Mouse (Mus musculus) limb, embryonic 13.5 days (tissue): ENCODE data around the gene Gm6803. TPM values are rescaled to one million over a fixed set of nuclear protein-coding genes. Genes with fewer than 3 reads are reported as not detected.
"Not testable (repeated sequence)": the region's sequence is repeated elsewhere in the genome, so short reads cannot be mapped to it uniquely, and the experiment has no call there.

ENCODE experiments used
- ATAC-seq: fragments of 200-750 bp; cut with Nextera tagmentation; 2 replicates; pipeline ENCODE4 v1.8.0; 2017; ENCODE audit warnings: low read depth, moderate number of reproducible peaks, moderate TSS enrichment; ENCODE audit not compliant: low FRiP score
- H3K27ac ChIP-seq: fragments of 300-500 bp; sonication (generic); 2 replicates; pipeline ENCODE4 v1.5.1; 2015; ENCODE audit warnings: inconsistent platforms, mild to moderate bottlenecking, moderate library complexity
- H3K27me3 ChIP-seq: fragments of 300-500 bp; sonication (generic); 2 replicates; pipeline ENCODE4 v1.6.1; 2015; ENCODE audit warnings: mild to moderate bottlenecking, inconsistent platforms
- H3K36me3 ChIP-seq: fragments of 300-500 bp; sonication (generic); 2 replicates; pipeline ENCODE4 v1.6.1; 2015; ENCODE audit warnings: inconsistent platforms, mild to moderate bottlenecking, moderate library complexity
- H3K4me1 ChIP-seq: fragments of 300-500 bp; sonication (generic); 2 replicates; pipeline ENCODE4 v1.6.1; 2015; ENCODE audit warnings: inconsistent platforms
- H3K4me2 ChIP-seq: fragments of 300-500 bp; sonication (generic); replicated peaks from 2 replicates; pipeline ENCODE4 v1.6.1; 2015; ENCODE audit warnings: inconsistent platforms, mild to moderate bottlenecking, moderate library complexity
- H3K4me3 ChIP-seq: fragments of 300-500 bp; sonication (generic); 2 replicates; pipeline ENCODE4 v1.5.1; 2015; ENCODE audit warnings: moderate library complexity, mild to moderate bottlenecking, inconsistent platforms
- H3K9ac ChIP-seq: fragments of 300-500 bp; sonication (generic); 2 replicates; pipeline ENCODE4 v1.6.1; 2015; ENCODE audit warnings: mild to moderate bottlenecking, inconsistent platforms
- H3K9me3 ChIP-seq: fragments of 300-500 bp; sonication (generic); 2 replicates; pipeline ENCODE4 v1.6.1; 2016; ENCODE audit warnings: inconsistent platforms
- WGBS: fragments of 180-500 bp; shearing (Covaris S2); methylation state at CpG from one replicate; pipeline ENCODE4 v1.1.7; 2015; 5-methylcytosine and 5-hydroxymethylcytosine counted together
- polyA plus RNA-seq: library from polyadenylated mRNA; unstranded; fragments of >200 nt; fragmentation: Nextera tagmentation; extraction: Ambion mirVana; gene quantifications from 2 replicates; pipeline ENCODE4 v1.2.1, GENCODE M21; 2015

The Gm6803 gene
- not detected in 2 replicates for polyA plus RNA-seq

GRCm38 (mm10) chr12:88018671-88019070, at the start of gene Gm6803:
Gene Gm6803, minus strand, starts transcription at chr12:88018771.
- H3K27ac ChIP-seq, H3K4me1 ChIP-seq, H3K4me2 ChIP-seq, ATAC-seq, H3K36me3 ChIP-seq, H3K9me3 ChIP-seq, H3K27me3 ChIP-seq, H3K4me3 ChIP-seq, H3K9ac ChIP-seq: not testable (repeated sequence)
- WGBS, result 71% methylated on average over 2 of the region's 2 CpGs

GRCm38 (mm10) chr12:88045226-88045625, 26.7 kb upstream of the Gm6803 start:
- H3K4me2 ChIP-seq, H3K9ac ChIP-seq, H3K4me1 ChIP-seq, H3K27me3 ChIP-seq, ATAC-seq, H3K36me3 ChIP-seq, H3K4me3 ChIP-seq, H3K27ac ChIP-seq: not testable (repeated sequence)
- peaks cover 13% of the 10 kb centered on the region for H3K9me3 ChIP-seq
- WGBS, result 68% methylated on average over 1 of the region's 1 CpGs

- not testable (repeated sequence) for H3K4me3 ChIP-seq, H3K9me3 ChIP-seq, ATAC-seq, H3K9ac ChIP-seq, H3K27ac ChIP-seq, H3K4me1 ChIP-seq, H3K27me3 ChIP-seq, H3K4me2 ChIP-seq, H3K36me3 ChIP-seq
- 100% methylated on average over 1 of the region's 1 CpGs for WGBS
Measured at GRCm38 (mm10) chr12:88039703-88040102, 21.1 kb upstream of the Gm6803 start.

GRCm38 (mm10) chr12:88039062-88039461, 20.5 kb upstream of the Gm6803 start:
- ATAC-seq, H3K4me2 ChIP-seq, H3K4me3 ChIP-seq: not testable (repeated sequence)

GRCm38 (mm10) chr12:88032250-88032649, 13.7 kb upstream of the Gm6803 start:
- not testable (repeated sequence) for H3K27me3 ChIP-seq, H3K4me3 ChIP-seq, H3K9ac ChIP-seq, H3K4me1 ChIP-seq, H3K4me2 ChIP-seq, H3K27ac ChIP-seq, ATAC-seq, H3K36me3 ChIP-seq
- peaks cover 18% of the 10 kb centered on the region; the same call in 1 of the 2 replicates for H3K9me3 ChIP-seq
- WGBS, result 89% methylated on average over 5 of the region's 5 CpGs

More at GRCm38 (mm10) chr12:88039062-88039461, 20.5 kb upstream of the Gm6803 start:
- H3K36me3 ChIP-seq, H3K9me3 ChIP-seq, H3K27ac ChIP-seq, H3K4me1 ChIP-seq, H3K27me3 ChIP-seq, H3K9ac ChIP-seq: not testable (repeated sequence)

- 76% methylated on average over 1 of the region's 1 CpGs for WGBS
- H3K4me1 ChIP-seq, H3K9ac ChIP-seq, H3K4me2 ChIP-seq, H3K4me3 ChIP-seq, H3K27ac ChIP-seq, ATAC-seq, H3K36me3 ChIP-seq, H3K27me3 ChIP-seq: not testable (repeated sequence)
- H3K9me3 ChIP-seq, result peaks cover 11% of the 10 kb centered on the region; the same call in 1 of the 2 replicates
Measured at GRCm38 (mm10) chr12:88026704-88027103, 8.1 kb upstream of the Gm6803 start, which contains the start of gene Gm2056. Gene Gm2056, plus strand, starts transcription at chr12:88027004.

- H3K4me1 ChIP-seq, H3K4me2 ChIP-seq, H3K27ac ChIP-seq, H3K4me3 ChIP-seq, H3K27me3 ChIP-seq, H3K36me3 ChIP-seq, H3K9me3 ChIP-seq, ATAC-seq, H3K9ac ChIP-seq: not testable (repeated sequence)
- WGBS, result no CpG with 5 or more reads among the region's 1 CpGs
Measured at GRCm38 (mm10) chr12:88011548-88011947, 7.0 kb downstream of the Gm6803 start, which contains the start of gene Gm2075. Gene Gm2075, plus strand, starts transcription at chr12:88011848.

- H3K27ac ChIP-seq, H3K4me2 ChIP-seq, H3K9me3 ChIP-seq, H3K9ac ChIP-seq, ATAC-seq, H3K4me3 ChIP-seq, H3K36me3 ChIP-seq, H3K27me3 ChIP-seq, H3K4me1 ChIP-seq: not testable (repeated sequence)
- 75% methylated on average over 3 of the region's 3 CpGs for WGBS
Measured at GRCm38 (mm10) chr12:88004118-88004517, 14.5 kb downstream of the Gm6803 start.

GRCm38 (mm10) chr12:87984000-87984399, 34.6 kb downstream of the Gm6803 start:
- not testable (repeated sequence) for H3K4me1 ChIP-seq, H3K4me2 ChIP-seq, H3K4me3 ChIP-seq, ATAC-seq, H3K27me3 ChIP-seq, H3K27ac ChIP-seq, H3K36me3 ChIP-seq, H3K9me3 ChIP-seq, H3K9ac ChIP-seq

Other genes starting within 250 kb of the Gm6803 start
- gene Gm21319, start 243.0 kb downstream of the Gm6803 start, polyA plus RNA-seq, result not detected in 2 replicates
- gene Gm21936, start 223.3 kb downstream of the Gm6803 start, polyA plus RNA-seq, result not detected in 2 replicates
- gene BB287469, start 202.2 kb downstream of the Gm6803 start, polyA plus RNA-seq, result not detected in 2 replicates
- gene Gm2001, start 176.4 kb downstream of the Gm6803 start, polyA plus RNA-seq, result not detected in 2 replicates
- gene Gm2016, start 144.7 kb downstream of the Gm6803 start, polyA plus RNA-seq, result not detected in 2 replicates
- gene Gm2022, start 123.4 kb downstream of the Gm6803 start, polyA plus RNA-seq, result not detected in 2 replicates
- not detected in 2 replicates for gene Gm2035, start 98.9 kb downstream of the Gm6803 start, polyA plus RNA-seq
- gene Gm2042, start 64.7 kb downstream of the Gm6803 start, polyA plus RNA-seq, result not detected in 2 replicates
- not detected in 2 replicates for gene Gm2075, start 6.9 kb downstream of the Gm6803 start, polyA plus RNA-seq
- not detected in 2 replicates for gene Gm2056, start 8.2 kb upstream of the Gm6803 start, polyA plus RNA-seq
- gene Gm16368, start 64.9 kb upstream of the Gm6803 start, polyA plus RNA-seq, result not detected in 2 replicates
- not detected in 2 replicates for gene Gm10436, start 163.3 kb upstream of the Gm6803 start, polyA plus RNA-seq
- not detected in 2 replicates for gene Gm8332, start 231.3 kb upstream of the Gm6803 start, polyA plus RNA-seq